Mouse (Mus musculus) thymus, postnatal 14 days (tissue): Measurements from ENCODE around the gene Gtf2h1.
"Not testable (repeated sequence)": the region's sequence is repeated elsewhere in the genome, so short reads cannot be mapped to it uniquely, and the experiment has no call there.

Source experiments
- DNase-seq: peaks from one replicate; pipeline ENCODE4 v3.0.0; 2021

Gene Gtf2h1

DNA sequence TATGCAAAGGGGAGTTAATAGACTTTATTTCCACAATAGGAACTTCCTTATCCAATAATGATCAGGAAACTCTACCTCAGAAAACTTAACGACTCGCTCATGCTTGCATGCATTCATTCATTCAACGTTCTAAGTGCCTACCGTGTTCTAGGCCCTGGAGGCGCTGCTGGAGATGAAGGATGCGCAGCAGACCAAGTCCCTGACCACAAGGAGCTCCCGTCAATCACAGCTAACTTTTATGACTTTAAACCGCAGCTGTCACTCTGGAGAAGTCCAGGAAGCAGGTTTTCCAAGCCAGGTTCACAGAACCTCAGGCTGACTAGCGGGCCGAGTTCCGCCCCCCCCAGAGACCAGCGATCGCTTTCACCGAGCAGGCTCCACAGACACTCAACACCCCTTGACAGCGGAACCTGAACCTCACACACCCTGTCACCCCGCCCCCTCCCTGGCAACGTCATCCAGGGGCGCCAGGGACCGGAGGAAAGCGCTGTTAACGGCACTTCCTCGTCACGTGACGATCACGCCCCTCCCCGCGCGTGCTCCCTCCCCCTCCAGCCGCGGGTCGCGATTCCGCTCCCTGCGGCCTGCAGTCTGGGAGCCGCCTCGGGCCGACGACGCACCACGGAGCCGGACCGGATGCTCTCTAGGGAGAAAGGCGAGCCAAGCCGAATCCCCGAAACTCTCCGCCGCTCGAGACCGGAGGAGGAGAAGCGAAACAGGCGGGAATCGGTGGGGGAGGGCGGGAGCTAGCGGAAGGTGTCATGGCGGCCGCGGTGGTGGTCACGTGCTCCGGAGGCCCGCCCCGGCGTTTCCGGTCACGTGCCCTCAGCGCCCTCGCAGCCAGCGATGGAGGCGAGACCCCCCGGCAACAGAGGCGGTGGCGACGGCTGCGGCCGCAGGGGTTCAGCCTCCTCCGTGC lies at the start of gene Gtf2h1, which contains the start of gene Hps5:
Gene Gtf2h1, plus strand, starts transcription at position 817 of the 919 bp plus-strand sequence.
Gene Hps5, minus strand, starts transcription at position 778 of the 919 bp plus-strand sequence.
- peak; percentile 100 for DNase-seq

DNA sequence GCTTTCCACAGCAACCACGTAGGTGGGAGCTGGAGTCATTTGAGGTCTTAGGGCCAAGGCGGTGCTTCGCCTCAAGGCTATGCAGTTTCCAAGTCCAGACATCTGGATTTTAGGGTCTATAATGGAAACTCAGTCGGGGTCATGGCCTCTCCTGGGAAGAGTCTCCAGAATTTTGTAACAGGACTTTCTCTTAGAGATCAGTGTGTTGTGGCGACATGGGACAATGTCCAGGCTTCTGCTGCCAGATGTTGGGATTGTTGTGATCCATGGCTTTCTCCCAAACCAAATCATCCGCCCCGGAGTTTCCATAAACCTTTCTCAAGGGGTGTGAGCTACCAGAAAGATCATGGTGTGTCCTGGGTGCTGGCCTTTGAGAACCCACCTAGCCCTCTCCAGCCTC lies 49.5 kb upstream of the Gtf2h1 start:
- DNase-seq, result no peak

DNA sequence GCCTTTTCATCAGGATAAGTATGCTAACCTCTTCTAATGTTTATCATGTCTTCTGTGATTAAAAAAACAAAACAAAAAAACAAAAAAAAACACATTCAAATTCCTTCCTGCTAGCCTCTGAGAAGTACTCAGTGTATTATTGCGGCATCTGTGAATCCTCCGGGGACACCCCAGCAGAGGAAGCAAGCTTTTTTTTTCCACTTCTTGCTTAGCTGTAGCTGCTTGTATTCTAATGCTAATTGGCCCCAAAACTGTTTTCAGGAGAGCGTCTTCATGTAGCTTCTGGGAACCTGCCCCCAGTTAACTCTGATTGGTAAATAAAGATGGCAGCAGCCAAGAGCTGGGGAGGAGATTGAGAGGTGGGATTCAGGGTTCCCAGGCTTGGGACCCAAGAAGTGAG lies 47.4 kb upstream of the Gtf2h1 start:
- DNase-seq, result no peak

DNA sequence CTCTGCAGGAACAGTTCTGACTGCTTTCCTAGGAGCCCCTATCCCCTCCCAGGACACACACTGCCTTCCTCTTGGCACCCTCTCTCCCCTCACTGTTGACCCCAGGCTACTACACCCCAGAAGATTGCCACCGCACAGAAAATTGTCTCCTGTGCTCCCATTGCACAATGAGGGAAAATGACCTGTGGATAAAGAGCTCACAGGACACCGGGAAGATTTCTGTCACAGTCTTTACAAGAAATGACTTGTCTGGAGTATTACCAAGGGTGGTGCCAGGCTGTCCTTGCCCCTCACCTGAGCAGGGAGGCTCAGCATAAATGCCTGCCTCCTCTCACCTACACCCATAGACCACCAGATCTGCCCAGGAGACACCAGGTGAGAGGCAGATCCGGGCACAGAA lies 44.4 kb upstream of the Gtf2h1 start, which contains the start of gene Saa2:
Gene Saa2, plus strand, starts transcription at position 301 of the 400 bp plus-strand sequence.
- no peak for DNase-seq

DNA sequence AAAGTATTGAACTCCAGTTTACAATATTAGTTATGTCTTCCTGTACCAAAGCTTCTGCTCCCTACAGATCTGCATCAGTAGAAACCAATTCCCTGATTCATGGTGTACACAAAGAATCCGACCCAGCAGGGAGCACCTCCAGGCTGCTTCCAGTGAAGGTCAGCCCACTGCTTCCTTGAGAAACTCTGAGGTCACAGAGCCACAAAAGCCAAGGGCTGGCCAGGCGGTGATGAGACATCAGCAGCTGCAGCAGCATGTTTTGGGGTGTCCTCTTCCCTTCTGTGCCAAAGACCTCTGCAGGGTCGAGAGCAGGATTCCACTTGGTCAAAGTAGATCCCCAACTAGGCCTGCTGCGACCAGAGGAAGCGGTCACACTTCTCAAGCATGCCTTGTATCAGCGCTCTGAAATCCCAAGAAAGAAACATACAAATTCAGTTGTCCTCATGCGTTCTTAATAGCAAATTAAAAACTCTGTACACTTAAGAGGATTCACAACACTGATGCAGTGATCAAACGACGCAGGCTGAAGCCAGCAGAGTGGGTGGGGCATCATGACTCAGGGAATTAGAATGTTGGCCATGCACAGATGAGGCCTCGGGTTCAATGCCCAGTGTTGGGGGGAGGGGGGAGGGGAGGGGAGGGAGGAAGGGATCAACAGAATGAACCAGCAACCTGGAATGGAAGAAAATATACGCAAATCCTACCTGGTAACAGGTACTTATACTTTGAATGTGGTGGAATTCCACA lies 34.7 kb upstream of the Gtf2h1 start:
- no peak for DNase-seq

DNA sequence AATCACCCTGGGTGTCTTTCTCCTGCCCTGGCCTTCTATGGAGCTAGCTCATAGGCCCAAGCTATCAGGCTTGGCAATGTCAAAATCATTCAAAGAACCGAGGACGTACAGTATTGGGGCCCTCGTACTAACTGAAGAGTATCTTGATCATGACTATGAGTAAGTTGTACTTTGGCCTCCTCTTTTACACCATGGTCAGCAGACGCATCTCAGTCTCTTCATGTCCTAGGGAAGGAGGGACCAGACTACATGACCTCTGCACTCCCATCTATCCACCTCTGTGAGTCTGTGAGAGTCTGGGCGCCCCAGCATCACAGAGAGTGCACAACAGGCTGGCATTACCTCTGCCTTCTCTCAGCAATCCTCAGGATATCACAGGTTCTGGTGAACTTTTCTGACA lies 33.3 kb upstream of the Gtf2h1 start:
- no peak for DNase-seq

DNA sequence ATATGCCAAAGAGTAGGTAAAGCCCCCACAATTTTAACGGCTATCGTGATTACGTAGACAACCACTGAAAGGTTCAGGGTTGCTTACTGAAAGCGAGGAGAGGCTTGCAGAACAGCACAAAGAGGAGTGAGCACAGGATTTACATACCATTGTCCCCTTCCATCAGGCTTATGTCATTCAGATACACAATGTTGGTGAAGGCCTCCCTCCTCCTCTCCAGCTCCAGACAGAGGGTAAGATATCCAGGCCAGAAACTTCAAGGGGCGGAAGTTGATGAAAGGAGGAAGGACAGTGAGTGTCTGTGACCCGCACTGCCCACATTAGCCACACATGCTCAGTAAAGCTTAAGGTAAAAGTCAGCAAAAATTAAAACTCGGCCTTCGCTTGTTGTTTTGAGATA lies 31.2 kb upstream of the Gtf2h1 start:
- no peak for DNase-seq

DNA sequence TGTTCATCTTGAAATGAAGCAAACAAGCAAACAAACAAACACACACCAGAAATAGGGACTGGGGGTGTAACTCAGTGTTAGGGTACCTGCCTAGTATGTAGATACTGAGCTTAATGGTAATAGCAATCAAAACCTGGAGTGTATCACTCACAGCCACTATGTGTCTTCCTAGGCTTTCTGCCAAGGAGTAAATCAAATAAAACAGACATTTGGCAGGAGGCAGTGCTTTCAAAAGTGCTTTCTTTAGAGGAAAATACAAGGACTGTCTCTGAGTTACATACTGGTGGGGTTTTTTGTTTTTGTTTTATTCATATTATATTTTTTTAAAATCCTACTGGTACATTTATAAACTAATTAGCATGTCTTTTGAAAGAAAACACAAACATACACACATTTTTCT lies 28.5 kb upstream of the Gtf2h1 start:
- no peak for DNase-seq

DNA sequence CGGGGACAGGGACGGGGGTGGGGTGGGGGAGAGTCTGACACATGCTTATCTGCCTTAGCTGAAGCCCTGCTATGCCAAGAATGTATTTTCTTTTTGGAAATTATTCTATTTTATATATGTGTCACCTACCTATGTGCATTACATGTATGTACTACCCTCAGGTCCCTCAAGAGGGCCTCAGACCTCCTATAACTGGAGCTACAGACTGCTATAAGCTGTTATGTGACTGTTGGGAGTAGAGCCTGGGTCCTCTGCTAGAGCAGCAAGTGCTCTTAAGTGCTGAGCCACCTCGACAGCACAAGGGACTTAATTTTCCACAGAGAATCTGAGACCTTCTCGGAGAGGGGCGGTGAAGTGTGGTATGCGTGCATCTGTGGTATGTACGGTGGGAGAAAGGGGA lies 27.5 kb upstream of the Gtf2h1 start:
- no peak for DNase-seq

DNA sequence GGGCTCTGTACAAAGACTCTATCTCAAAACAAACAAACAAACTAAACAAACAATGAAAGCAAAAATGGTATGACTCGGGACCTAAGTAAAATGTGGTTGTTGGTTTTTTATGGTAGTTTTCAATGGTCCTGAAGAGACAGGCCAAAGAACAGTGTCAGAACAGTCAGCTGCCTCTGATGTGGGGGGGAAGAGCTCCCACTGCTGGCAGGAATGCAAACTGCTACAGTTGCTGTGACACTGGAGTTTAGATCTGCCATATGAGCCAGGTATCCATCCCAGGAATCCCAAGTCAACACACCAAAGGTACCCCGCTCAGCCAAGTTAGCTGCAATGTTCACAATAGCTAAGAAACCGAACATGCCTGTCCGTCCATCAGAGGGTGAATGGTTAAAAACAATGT lies 25.2 kb upstream of the Gtf2h1 start:
- DNase-seq, result peak; percentile 34

DNA sequence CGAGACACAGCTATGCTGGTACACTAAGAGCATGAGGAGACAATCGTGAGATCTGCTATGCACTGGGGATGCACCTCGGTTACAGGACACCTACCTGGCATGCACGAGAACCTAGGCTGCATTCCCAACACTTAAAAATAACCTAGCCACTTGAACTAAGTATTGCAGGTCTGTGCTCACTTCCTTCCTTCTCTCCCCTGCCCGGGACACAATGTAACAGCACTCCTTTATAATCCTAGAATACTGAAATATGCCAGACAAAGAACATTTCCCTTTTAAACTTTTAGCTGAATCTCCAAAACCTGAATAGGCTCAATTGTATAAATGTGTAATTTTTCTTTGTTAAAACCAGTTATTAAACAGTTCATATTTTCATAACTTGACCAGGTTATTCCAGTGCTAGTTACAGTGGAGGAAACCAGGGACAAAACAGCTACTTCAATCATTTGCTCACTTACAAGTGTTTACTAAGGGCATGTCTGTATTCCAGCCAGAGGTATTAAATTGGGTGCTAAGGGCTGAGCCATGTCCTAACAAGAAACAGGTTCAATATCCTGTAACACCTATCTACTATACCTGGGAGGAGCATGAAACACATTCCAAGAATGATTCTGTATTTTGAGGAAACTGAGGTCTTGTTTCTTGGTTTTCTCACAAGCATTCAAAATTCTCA lies 6.6 kb upstream of the Gtf2h1 start:
- no peak for DNase-seq

DNA sequence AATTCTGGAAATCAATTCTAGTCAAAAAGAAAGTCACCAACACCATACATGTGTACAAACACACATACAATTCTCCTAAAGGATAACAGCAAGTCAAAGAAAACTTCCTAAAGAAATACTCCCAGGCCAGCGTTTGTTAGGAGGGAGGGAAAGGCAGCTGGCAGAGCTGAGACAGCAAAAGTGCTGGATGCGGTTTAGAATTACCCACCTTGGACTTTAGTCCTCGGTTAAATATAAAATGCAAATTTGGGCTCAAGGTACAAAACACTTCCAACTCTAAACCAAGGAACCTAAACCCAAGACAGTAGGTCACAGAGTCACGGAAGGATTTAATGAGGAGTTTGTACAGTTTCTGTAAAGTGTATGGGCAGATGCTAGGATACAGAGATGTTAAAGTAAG lies 2.0 kb upstream of the Gtf2h1 start:
- no peak for DNase-seq

DNA sequence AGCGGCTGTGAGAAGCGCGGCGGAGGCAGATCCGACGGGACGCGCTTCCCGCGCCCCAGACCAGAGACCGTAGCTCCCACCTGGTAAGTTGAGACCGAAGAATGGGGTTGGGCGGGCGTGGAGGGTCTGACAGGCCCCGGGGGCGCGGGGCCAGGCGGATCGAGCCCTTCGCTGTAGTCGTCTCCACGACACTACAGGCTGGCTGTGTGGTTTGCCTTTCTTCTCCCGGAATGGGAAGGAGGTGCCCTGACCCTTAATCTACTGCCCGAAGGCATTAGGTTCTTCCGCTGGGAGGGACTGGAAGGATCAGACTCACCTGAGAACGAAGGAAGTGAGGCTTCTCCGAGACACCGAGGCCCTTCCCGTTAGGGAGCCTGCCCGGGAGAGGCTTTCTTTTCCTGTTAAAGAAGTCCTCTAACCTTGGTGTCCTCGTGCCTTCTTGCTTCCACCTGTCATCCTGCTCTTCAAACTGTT lies 340 bp downstream of the Gtf2h1 start:
- DNase-seq, result no peak

DNA sequence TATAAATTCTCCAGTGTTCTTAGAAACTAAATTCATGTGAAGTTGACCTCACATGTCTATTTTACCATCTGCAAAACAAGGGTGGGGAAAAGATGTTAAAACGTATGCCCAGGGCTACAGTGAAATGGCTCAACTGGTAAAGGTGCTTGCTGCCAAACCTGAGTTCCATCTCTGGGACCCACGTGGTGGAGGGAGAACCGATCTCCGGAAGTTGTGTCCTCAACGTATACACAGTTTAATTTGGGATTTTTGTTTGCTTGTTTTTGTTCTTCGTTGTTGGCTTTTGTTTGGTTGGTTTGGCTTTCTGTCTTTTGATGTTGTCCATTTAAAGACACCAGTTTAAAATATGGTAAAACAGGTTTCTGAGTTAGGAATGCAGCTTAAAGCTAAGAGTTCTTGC lies 876 bp downstream of the Gtf2h1 start:
- no peak for DNase-seq

DNA sequence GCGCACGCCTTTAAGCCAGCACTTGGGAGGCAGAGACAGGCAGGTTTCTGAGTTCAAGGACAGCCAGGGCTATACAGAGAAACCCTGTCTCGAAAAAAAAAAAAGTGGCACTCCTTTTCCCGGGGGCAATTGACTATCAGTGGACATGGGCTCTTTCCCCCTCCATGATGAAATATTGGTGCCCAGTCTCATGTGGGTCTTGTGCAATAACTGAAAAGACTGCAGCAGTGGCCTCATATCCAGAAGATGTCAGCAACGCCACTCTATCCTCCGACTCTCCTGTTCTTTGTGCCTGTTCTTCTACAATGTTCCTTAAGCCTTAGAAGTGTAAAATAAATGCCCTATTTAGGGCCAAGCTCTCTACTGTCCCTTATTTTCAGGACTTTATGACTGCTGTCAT lies 14.4 kb downstream of the Gtf2h1 start:
- DNase-seq, result no peak

DNA sequence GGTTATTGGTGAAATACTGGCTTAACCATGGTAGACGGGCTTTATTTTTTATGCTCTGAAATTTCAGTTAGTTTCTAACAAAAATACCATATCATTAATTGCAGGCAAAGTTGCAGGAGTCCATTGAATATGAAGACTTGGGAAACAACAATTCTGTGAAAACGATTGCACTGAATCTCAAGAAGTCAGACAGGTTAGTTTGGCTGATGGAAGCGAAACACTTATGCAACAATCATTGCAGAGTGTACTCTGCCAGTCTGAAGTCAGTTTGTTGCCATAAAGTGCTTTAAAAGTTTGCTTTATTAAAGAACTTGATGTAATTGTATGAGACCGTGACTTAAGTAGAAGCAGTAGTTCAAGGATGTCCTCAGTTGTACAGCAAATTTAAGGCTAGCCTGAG lies 18.1 kb downstream of the Gtf2h1 start:
- DNase-seq, result no peak

DNA sequence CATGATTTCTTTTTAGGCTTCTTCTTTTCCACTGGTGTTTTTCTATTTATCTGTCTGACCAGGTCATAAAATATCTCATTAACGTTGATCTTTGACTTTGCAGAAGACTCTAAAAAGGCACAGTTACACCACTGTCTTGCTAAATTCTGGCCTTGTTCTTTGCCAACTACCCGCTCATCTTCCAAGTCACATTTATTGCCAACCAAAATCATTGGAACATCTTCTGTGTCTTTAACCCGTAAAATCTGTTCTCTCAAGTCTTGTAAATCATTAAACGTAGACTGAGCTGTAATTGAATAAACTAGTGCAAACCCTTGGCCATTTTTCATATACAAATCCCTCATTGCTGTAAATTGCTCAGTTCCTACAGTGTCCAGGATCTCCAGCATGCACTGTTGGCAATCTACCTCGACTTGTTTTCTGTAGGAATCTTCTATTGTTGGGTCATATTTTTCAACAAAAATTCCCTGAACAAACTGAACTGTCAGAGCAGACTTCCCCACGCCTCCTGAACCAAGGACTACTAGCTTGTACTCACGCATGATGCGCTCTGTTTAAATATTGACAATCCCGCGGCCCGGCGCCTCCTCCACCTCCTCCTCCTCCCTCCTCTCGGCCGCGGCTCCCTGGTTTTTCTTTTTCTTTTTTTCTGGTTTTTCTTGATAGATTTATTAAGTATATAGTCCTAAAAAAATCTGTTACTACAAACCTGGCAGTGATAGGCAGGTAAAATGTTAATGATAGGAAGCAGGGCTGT lies 25.2 kb downstream of the Gtf2h1 start:
- DNase-seq, result not testable (repeated sequence)

DNA sequence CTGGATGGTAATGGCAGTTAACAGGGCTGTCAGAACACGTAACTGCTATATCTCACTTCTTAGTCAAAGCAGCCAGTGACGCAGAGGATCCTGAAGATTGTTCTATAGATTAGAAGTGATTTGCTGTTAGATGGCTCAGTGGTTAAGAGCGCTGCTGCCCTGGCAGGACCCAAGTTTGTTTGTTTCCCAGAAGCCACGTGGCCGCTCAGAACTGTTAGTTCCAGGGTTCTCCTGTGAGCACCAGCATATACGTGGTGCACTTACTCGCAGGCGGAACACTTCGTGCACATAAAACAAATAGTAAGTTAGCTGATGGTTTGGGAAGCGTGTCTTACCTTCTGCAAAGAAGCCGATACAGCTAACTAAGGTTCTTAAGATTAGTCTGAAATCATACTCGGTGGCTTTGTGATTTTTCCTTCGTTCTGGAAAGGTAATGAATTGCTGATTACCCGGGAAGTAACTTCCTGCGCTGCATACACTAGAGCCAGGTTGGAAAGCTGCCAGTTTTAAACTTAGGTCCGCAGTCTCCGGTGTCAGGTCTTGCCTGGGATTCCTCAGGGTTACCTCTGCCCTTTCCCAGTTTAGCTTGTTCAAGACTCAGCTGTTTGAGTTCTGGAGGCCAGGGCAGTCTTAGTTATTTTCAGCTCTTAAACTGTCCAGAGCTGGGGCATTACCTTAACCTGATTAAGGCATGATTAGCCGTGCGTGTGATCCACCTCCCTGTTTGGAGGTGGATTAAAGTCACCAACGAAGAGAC lies 31.3 kb downstream of the Gtf2h1 start:
- no peak for DNase-seq

DNA sequence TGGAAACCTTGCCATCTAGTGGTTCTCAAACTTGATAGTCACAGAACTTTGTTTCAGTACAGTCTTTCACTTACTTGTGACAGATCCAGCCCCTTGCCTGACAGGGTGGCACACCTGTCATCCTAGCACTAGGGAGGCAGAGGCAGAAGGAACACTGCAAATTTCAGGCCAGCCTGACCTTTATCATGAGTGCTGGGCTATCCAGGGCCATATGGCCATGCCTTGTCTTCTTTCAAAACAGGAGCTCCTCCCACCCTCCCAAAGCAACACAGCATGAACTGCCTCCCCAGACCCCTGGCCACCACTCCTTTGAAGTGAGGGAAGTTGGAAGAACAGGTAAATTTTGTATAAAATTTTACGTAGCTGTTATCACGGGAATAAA lies 31.9 kb downstream of the Gtf2h1 start:
- no peak for DNase-seq

DNA sequence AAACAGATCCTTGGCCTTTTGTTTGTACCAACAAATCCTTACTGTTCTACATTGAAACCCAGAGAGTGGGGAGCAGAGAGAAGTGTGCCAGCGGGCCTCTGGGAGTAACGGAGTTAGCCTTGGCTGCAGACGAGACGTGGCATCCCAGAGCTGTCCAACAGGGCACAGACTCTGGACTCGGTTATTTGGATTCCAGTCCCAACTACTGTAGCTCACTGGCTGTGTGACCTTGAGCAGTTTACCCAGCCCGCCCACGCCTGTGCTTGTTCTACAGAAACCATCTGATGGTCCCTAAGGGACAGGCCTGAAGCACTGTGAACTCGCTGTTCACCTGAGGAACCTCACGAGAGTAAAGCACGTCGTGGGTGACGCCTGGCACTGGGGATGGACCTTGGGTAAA lies 34.0 kb downstream of the Gtf2h1 start:
- no peak for DNase-seq

DNA sequence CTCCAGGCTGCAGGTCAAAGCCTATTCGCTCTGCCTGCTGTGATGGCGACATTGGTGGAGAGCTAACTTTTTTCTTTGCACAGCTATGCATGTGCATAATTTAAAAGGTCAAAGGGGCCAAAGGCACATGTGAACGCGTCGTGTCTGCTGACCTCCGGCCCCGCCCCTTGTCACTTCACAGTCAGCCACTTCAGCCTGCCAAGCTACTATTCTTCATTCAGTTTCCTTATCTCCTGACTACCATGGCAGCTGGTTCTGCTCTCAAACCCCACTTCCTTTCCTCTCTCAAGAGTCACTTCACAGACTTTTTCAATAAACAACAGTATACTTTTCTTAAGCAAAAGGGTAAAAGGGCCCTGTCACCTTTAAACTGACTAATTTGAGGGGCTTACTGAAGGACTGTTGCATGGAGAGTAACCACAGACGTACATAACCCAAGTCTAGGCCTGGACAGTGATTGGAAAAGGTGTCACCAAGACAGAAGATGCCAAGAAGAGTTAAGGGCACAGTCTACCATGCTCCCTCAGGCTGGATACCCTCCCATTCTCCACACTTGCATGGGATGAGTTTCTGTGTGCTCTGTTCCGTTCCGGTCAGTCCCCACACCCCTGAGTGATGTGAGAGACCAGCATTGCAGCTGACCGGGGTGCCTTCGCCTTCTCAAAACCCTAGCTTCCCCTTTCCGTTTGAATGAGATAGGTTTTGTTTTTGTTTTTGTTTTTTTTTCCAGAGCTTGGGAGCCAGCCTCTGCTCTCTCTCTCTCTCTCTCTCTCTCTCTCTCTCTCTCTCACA lies 35.1 kb downstream of the Gtf2h1 start:
- DNase-seq, result peak; percentile 58
